Mouse (Mus musculus): ENCODE measurements around the gene Trmt11. TPM values are rescaled to one million over a fixed set of nuclear protein-coding genes. Genes with fewer than 3 reads are reported as not detected.
"Not testable (repeated sequence)": the region's sequence is repeated elsewhere in the genome, so short reads cannot be mapped to it uniquely, and the experiment has no call there.

Trmt11 gene
- polyA plus RNA-seq (2012; rRNA removed) = 1.4 and 1.7 TPM in 2 replicates

DNA sequence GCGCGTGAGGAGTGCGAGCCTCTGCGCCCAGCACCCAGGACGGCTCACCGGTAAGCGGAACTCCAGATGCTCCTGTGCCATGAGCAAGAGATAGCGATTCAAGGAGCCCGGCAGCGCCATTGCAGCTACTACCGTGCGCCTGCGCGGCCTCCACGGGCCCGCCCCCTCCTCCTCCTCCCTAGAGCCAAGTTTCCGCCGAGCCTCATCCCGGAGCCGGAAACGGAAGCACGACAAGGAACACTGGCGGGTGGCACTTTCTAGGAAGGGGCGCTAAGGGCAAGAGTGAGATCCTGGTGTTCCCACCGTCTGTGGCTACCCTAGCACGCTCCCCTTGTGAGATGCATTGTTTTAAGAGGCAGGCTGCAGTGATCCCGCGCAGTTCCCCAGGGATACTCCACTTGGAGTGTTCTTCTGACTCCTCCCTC is at the start of gene Trmt11:
Gene Trmt11 (minus strand): TSS at position 208 of the 425 bp plus-strand sequence.
- Histone ChIP-seq H3K27ac (ENCODE audit: control insufficient read depth, insufficient read depth, low read length) (peak within 1 kb of the TSS; percentile 37; the same call in 1 of the 2 replicates), H3K36me3 (ENCODE audit: control insufficient read depth, insufficient read depth, low read length) (no peaks in the 10 kb centered on the region), H3K4me3 (ENCODE audit: control insufficient read depth, insufficient read depth, low read length) (peak within 1 kb of the TSS; percentile 60), H3K4me1 (replicated peaks; ENCODE audit: control insufficient read depth, insufficient read depth, low read length) (peaks cover 2% of the 10 kb centered on the region; the same call in 1 of the 2 replicates), H3K27me3 (ENCODE audit: control insufficient read depth, insufficient read depth, low read length) (no peaks in the 10 kb centered on the region)
- WGBS = 1% methylated on average over 28 of the region's 28 CpGs
- peak; percentile 88 for DNase-seq
- TF ChIP-seq POLR2A (IDR thresholded peaks at IDR 0.05; ENCODE audit: control insufficient read depth, extremely low read depth, insufficient read depth, low read length, poor library complexity) (0 out of 2 replicates have a peak, but pooled peaks have one; percentile 51), CTCF (IDR thresholded peaks at IDR 0.05; ENCODE audit: borderline replicate concordance, control insufficient read depth, extremely low read depth, insufficient read depth, low read length, poor library complexity) (no peak)

DNA sequence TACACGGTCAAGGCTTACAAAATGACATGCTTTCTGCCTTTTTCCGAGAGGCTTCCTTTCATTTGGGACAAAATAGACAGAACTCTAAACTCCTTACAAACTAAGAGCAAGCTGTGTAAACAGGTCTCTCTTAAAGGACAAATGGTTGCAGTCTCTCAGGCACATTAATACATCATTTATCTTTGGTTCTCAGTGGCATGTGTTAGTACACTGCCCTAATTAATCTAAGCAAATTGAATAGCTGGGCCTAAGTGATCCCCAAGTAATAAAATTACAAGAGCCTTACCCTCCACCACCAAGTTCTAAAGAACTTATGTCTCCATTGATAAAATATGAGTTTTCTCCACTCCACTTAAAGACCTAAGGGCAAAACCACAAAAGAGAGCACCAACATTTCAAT is 47.1 kb upstream of the Trmt11 start:
- 95% methylated on average over 2 of the region's 2 CpGs for WGBS
- H3K4me1 ChIP-seq (replicated peaks; ENCODE audit: control insufficient read depth, insufficient read depth, low read length) = no peaks in the 10 kb centered on the region
- H3K4me3 ChIP-seq (ENCODE audit: control insufficient read depth, insufficient read depth, low read length) = no peak overlapping the region
- H3K27ac ChIP-seq (ENCODE audit: control insufficient read depth, insufficient read depth, low read length) = no peak overlapping the region
- DNase-seq = no peak
- peaks cover 15% of the 10 kb centered on the region for H3K36me3 ChIP-seq (ENCODE audit: control insufficient read depth, insufficient read depth, low read length)
- TF ChIP-seq CTCF (IDR thresholded peaks at IDR 0.05; ENCODE audit: borderline replicate concordance, control insufficient read depth, extremely low read depth, insufficient read depth, low read length, poor library complexity) (no peak), POLR2A (IDR thresholded peaks at IDR 0.05; ENCODE audit: control insufficient read depth, extremely low read depth, insufficient read depth, low read length, poor library complexity) (no peak)
- H3K27me3 ChIP-seq (ENCODE audit: control insufficient read depth, insufficient read depth, low read length) = no peaks in the 10 kb centered on the region

DNA sequence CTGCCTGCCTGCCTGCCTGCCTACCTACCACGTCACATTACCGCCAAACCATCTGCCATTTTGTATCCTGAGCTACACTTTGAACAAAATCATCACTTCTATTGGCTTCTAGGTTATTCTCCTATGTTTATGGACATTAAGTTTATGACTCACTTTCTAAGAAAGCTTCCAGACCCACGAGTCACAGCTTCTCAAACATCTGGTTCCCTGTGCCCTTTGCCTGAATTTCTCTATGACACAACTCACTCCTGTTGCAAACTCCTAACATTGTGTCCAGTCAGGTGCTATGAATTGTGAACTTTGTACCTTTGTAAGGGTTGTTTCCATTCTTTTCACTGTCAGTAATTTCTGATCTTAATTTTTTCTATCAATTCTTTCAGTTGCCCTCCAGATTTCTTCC is 37.7 kb upstream of the Trmt11 start:
- Histone ChIP-seq H3K4me1 (replicated peaks; ENCODE audit: control insufficient read depth, insufficient read depth, low read length) (no peaks in the 10 kb centered on the region), H3K27ac (ENCODE audit: control insufficient read depth, insufficient read depth, low read length) (no peak overlapping the region), H3K36me3 (ENCODE audit: control insufficient read depth, insufficient read depth, low read length) (no peaks in the 10 kb centered on the region), H3K4me3 (ENCODE audit: control insufficient read depth, insufficient read depth, low read length) (no peak overlapping the region), H3K27me3 (ENCODE audit: control insufficient read depth, insufficient read depth, low read length) (no peaks in the 10 kb centered on the region)
- DNase-seq = no peak
- 90% methylated on average over 3 of the region's 3 CpGs for WGBS
- TF ChIP-seq CTCF (IDR thresholded peaks at IDR 0.05; ENCODE audit: borderline replicate concordance, control insufficient read depth, extremely low read depth, insufficient read depth, low read length, poor library complexity) = no peak
- TF ChIP-seq POLR2A (IDR thresholded peaks at IDR 0.05; ENCODE audit: control insufficient read depth, extremely low read depth, insufficient read depth, low read length, poor library complexity) = no peak

GRCm38 (mm10) chr10:30636474-30637154 is 36.1 kb upstream of the Trmt11 start:
- not testable (repeated sequence) for DNase-seq; H3K4me1 ChIP-seq (replicated peaks; ENCODE audit: control insufficient read depth, insufficient read depth, low read length); H3K36me3 ChIP-seq (ENCODE audit: control insufficient read depth, insufficient read depth, low read length); H3K27me3 ChIP-seq (ENCODE audit: control insufficient read depth, insufficient read depth, low read length); H3K4me3 ChIP-seq (ENCODE audit: control insufficient read depth, insufficient read depth, low read length); H3K27ac ChIP-seq (ENCODE audit: control insufficient read depth, insufficient read depth, low read length)
- 97% methylated on average over 1 of the region's 1 CpGs for WGBS

- no peaks in the 10 kb centered on the region for H3K4me1 ChIP-seq (replicated peaks; ENCODE audit: control insufficient read depth, insufficient read depth, low read length)
- no peak overlapping the region for H3K4me3 ChIP-seq (ENCODE audit: control insufficient read depth, insufficient read depth, low read length)
- WGBS = 100% methylated on average over 1 of the region's 1 CpGs
- DNase-seq = no peak
- no peak for TF ChIP-seq CTCF (IDR thresholded peaks at IDR 0.05; ENCODE audit: borderline replicate concordance, control insufficient read depth, extremely low read depth, insufficient read depth, low read length, poor library complexity)
- TF ChIP-seq POLR2A (IDR thresholded peaks at IDR 0.05; ENCODE audit: control insufficient read depth, extremely low read depth, insufficient read depth, low read length, poor library complexity) = no peak
- H3K27me3 ChIP-seq (ENCODE audit: control insufficient read depth, insufficient read depth, low read length) = no peaks in the 10 kb centered on the region
- no peak overlapping the region for H3K27ac ChIP-seq (ENCODE audit: control insufficient read depth, insufficient read depth, low read length)
- no peaks in the 10 kb centered on the region for H3K36me3 ChIP-seq (ENCODE audit: control insufficient read depth, insufficient read depth, low read length)
Observed at GRCm38 (mm10) chr10:30632718-30633117, 32.2 kb upstream of the Trmt11 start.

- no peaks in the 10 kb centered on the region for H3K36me3 ChIP-seq (ENCODE audit: control insufficient read depth, insufficient read depth, low read length)
- no peak for DNase-seq
- TF ChIP-seq CTCF (IDR thresholded peaks at IDR 0.05; ENCODE audit: borderline replicate concordance, control insufficient read depth, extremely low read depth, insufficient read depth, low read length, poor library complexity) (no peak), POLR2A (IDR thresholded peaks at IDR 0.05; ENCODE audit: control insufficient read depth, extremely low read depth, insufficient read depth, low read length, poor library complexity) (no peak)
- no peaks in the 10 kb centered on the region for H3K27me3 ChIP-seq (ENCODE audit: control insufficient read depth, insufficient read depth, low read length)
- no peak overlapping the region for H3K27ac ChIP-seq (ENCODE audit: control insufficient read depth, insufficient read depth, low read length)
- no peak overlapping the region for H3K4me3 ChIP-seq (ENCODE audit: control insufficient read depth, insufficient read depth, low read length)
- no peaks in the 10 kb centered on the region for H3K4me1 ChIP-seq (replicated peaks; ENCODE audit: control insufficient read depth, insufficient read depth, low read length)
Observed at GRCm38 (mm10) chr10:30629977-30630376, 29.4 kb upstream of the Trmt11 start.

GRCm38 (mm10) chr10:30629513-30629912 is 29.0 kb upstream of the Trmt11 start, which contains the start of gene Hint3:
Hint3 (minus strand) TSS chr10:30629632.
- no peaks in the 10 kb centered on the region for H3K4me1 ChIP-seq (replicated peaks; ENCODE audit: control insufficient read depth, insufficient read depth, low read length)
- H3K27me3 ChIP-seq (ENCODE audit: control insufficient read depth, insufficient read depth, low read length) = no peaks in the 10 kb centered on the region
- no peak for DNase-seq
- WGBS = 90% methylated on average over 3 of the region's 3 CpGs
- H3K4me3 ChIP-seq (ENCODE audit: control insufficient read depth, insufficient read depth, low read length) = no peak within 1 kb of the TSS
- H3K27ac ChIP-seq (ENCODE audit: control insufficient read depth, insufficient read depth, low read length) = no peak within 1 kb of the TSS
- TF ChIP-seq POLR2A (IDR thresholded peaks at IDR 0.05; ENCODE audit: control insufficient read depth, extremely low read depth, insufficient read depth, low read length, poor library complexity) (no peak), CTCF (IDR thresholded peaks at IDR 0.05; ENCODE audit: borderline replicate concordance, control insufficient read depth, extremely low read depth, insufficient read depth, low read length, poor library complexity) (no peak)
- H3K36me3 ChIP-seq (ENCODE audit: control insufficient read depth, insufficient read depth, low read length) = no peaks in the 10 kb centered on the region

GRCm38 (mm10) chr10:30628444-30628843 is 27.9 kb upstream of the Trmt11 start:
- not testable (repeated sequence) for H3K36me3 ChIP-seq (ENCODE audit: control insufficient read depth, insufficient read depth, low read length); DNase-seq; H3K4me3 ChIP-seq (ENCODE audit: control insufficient read depth, insufficient read depth, low read length); H3K27me3 ChIP-seq (ENCODE audit: control insufficient read depth, insufficient read depth, low read length); H3K27ac ChIP-seq (ENCODE audit: control insufficient read depth, insufficient read depth, low read length); H3K4me1 ChIP-seq (replicated peaks; ENCODE audit: control insufficient read depth, insufficient read depth, low read length)
- WGBS = 95% methylated on average over 11 of the region's 11 CpGs

All from thymus, adult 2 months (tissue).